ENCODE assay signal across 9 mouse cellular contexts in the genomic region with DNA sequence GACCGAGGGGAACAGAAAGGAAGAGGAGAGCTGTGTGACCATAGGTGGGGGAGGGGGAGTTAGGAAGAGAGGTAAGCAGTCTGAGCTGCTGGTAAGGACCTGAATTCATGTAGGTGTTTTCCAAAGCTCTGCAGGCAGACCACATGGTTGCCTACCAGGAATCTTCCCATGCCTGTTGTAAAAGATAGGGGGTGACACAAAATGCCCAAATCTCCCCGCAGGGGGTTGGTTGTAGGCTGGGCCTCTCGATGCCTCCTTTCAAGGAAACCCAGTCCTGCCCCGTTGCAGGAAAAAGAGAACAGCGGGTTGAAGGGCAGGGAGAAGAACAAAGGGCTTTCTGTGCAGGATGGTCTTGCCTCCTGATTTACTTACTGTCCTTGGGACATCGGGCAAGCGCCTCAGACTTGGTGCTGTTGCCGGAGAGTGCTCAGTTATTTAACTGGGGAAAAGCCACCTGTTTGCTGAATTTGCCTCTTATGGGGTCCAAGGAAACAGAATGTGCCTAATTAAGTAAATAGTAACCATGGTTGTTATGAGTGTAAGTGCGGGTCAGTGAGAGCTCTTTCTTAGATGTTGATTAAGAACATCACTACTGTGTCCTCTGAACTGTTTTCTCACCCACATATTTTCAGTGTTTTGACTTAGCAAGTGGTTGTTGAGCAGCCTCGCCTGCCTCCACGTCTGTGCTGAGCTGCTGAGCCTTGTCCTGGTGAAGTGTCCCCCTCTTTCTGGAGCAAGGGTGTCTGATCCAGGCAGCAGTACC.
A peak's percentile ranks its signal among the peaks of the same experiment; 100 is the strongest.
DNase-seq lines count a peak whose midpoint lies in the region; ATAC-seq and TF ChIP-seq lines count a peak whose summit lies in the region.
"Had no signal": no experiment of that assay in that cellular context is flagged by ENCODE, and none has a peak within 500 bp of the region (broad histone marks: within the 10 kb centered on the region; RNA-seq: fewer than 3 reads in every experiment).

No protein-coding gene starts in this region.

- ATAC-seq in liver, embryonic 16.5 days (ENCODE audit: low read depth): no peak
- ATAC-seq in neural tube, embryonic 14.5 days (ENCODE audit: low read depth): peak; percentile 63
- ATAC-seq: Patski had no signal

- peak overlapping the region; percentile 60 for H3K4me3 ChIP-seq in heart, embryonic 10.5 days
- H3K4me3 ChIP-seq in kidney, adult 2 months (ENCODE audit: insufficient read depth, low read depth, low read length): no peak overlapping the region
- H3K4me3 ChIP-seq in liver, embryonic 16.5 days (ENCODE audit: low read depth, low read length): peak overlapping the region; percentile 36; the same call in 1 of the 2 replicates
- H3K4me3 ChIP-seq in neural tube, embryonic 14.5 days (ENCODE audit: low read depth, low read length): peak overlapping the region; percentile 29

- H3K27ac ChIP-seq in heart, embryonic 10.5 days: peak overlapping the region; percentile 91
- peak overlapping the region; percentile 95 for H3K27ac ChIP-seq in kidney, adult 2 months (ENCODE audit: insufficient read depth, low read depth, low read length)
- H3K27ac ChIP-seq in liver, embryonic 16.5 days (ENCODE audit: low read length): no peak overlapping the region
- H3K27ac ChIP-seq in neural tube, embryonic 14.5 days (ENCODE audit: low read depth, low read length): no peak overlapping the region; the same call in 1 of the 2 replicates

- peaks cover 20% of the 10 kb centered on the region for H3K4me1 ChIP-seq in heart, embryonic 10.5 days
- peaks cover 39% of the 10 kb centered on the region for H3K4me1 ChIP-seq in kidney, adult 2 months (ENCODE audit: control insufficient read depth, insufficient read depth, low read length)
- no peaks in the 10 kb centered on the region; the same call in 1 of the 2 replicates for H3K4me1 ChIP-seq in liver, embryonic 16.5 days (ENCODE audit: control insufficient read depth, low read depth, low read length)
- H3K4me1 ChIP-seq in neural tube, embryonic 14.5 days (ENCODE audit: control insufficient read depth, insufficient read depth, low read length): peaks cover 6% of the 10 kb centered on the region

- H3K4me2 ChIP-seq in liver, embryonic 16.5 days (ENCODE audit: low read depth, low read length): peak overlapping the region; percentile 55
- peak overlapping the region; percentile 56 for H3K4me2 ChIP-seq in neural tube, embryonic 14.5 days (ENCODE audit: low read depth, low read length)

- H3K9me3 ChIP-seq in heart, embryonic 10.5 days: no peaks in the 10 kb centered on the region
- no peaks in the 10 kb centered on the region for H3K9me3 ChIP-seq in liver, embryonic 16.5 days (replicated peaks; ENCODE audit: control insufficient read depth, low read length)
- H3K9me3 ChIP-seq in neural tube, embryonic 14.5 days (ENCODE audit: control insufficient read depth, low read length): no peaks in the 10 kb centered on the region

- TF ChIP-seq POLR2A in kidney, adult 2 months (IDR thresholded peaks at IDR 0.05; ENCODE audit: low read depth, low read length): no peak

- 21% methylated on average over 11 of the region's 11 CpGs for WGBS in heart, embryonic 10.5 days
- WGBS in kidney, adult 2 months: 32% methylated on average over 11 of the region's 11 CpGs
- WGBS in liver, embryonic 16.5 days (ENCODE audit: insufficient replicate concordance): 29% methylated on average over 11 of the region's 11 CpGs
- 10% methylated on average over 11 of the region's 11 CpGs for WGBS in neural tube, embryonic 14.5 days

- TF ChIP-seq CTCF in kidney, adult 2 months (conservative IDR thresholded peaks at IDR 0.05; ENCODE audit: insufficient read depth, insufficient read length, low read depth, low read length): no peak

- H3K36me3 ChIP-seq in heart, embryonic 10.5 days: no peaks in the 10 kb centered on the region
- no peaks in the 10 kb centered on the region for H3K36me3 ChIP-seq in kidney, adult 2 months (ENCODE audit: control insufficient read depth, insufficient read depth, low read length)
- H3K36me3 ChIP-seq in liver, embryonic 16.5 days (ENCODE audit: control insufficient read depth, insufficient read depth): no peaks in the 10 kb centered on the region
- H3K36me3 ChIP-seq in neural tube, embryonic 14.5 days (ENCODE audit: control insufficient read depth, insufficient read depth, low read length): no peaks in the 10 kb centered on the region

- DNase-seq in right cerebral cortex, adult 18-20 months: peak; percentile 37
- no peak for DNase-seq in right cerebral cortex, postnatal 14 days
- peak; percentile 39 for DNase-seq in embryo, embryonic 10 days (ENCODE audit: low spot score)
- DNase-seq in heart, embryonic 10.5 days (ENCODE audit: low spot score): no peak
- peak; percentile 77 for DNase-seq in kidney, adult 2 months
- DNase-seq in T-cell, adult 2 months (ENCODE audit: low spot score): no peak

- H3K27me3 ChIP-seq in heart, embryonic 10.5 days (ENCODE audit: insufficient read depth, poor library complexity, severe bottlenecking): no peaks in the 10 kb centered on the region
- no peaks in the 10 kb centered on the region for H3K27me3 ChIP-seq in kidney, adult 2 months (replicated peaks; ENCODE audit: control insufficient read depth, insufficient read depth, low read length)
- H3K27me3 ChIP-seq in liver, embryonic 16.5 days (ENCODE audit: control insufficient read depth, insufficient read depth, low read depth, low read length): no peaks in the 10 kb centered on the region
- H3K27me3 ChIP-seq in neural tube, embryonic 14.5 days (ENCODE audit: control insufficient read depth, insufficient read depth, low read length): no peaks in the 10 kb centered on the region
- H3K27me3 ChIP-seq: Patski had no signal

- no peak overlapping the region for H3K9ac ChIP-seq in liver, embryonic 16.5 days (ENCODE audit: low read depth, low read length)
- H3K9ac ChIP-seq in neural tube, embryonic 14.5 days (replicated peaks; ENCODE audit: low read depth, low read length): peak overlapping the region; percentile 34; the same call in 1 of the 2 replicates

Comparison
In these comparisons a context has a peak if more than half of its experiments do, and no peak if none do; other contexts are left out.
1. DNase-seq: peak in right cerebral cortex, adult 18-20 months (single experiment), embryo, embryonic 10 days (single experiment) and kidney, adult 2 months (single experiment); none in right cerebral cortex, postnatal 14 days (single experiment), heart, embryonic 10.5 days (single experiment) and T-cell, adult 2 months (single experiment).
2. H3K27ac ChIP-seq: peak in heart, embryonic 10.5 days (single experiment) and kidney, adult 2 months (single experiment); none in liver, embryonic 16.5 days (single experiment) and neural tube, embryonic 14.5 days (single experiment).